Mouse (Mus musculus) CH12.LX (cell line): ENCODE data around the gene Ilf3. TPM values are rescaled to one million over a fixed set of nuclear protein-coding genes. Genes with fewer than 3 reads are reported as not detected.

Experiments
- DNase-seq: peaks from one replicate; pipeline ENCODE4 v3.0.0-alpha.2; 2013; ENCODE audit errors: extremely low read depth
- H3K27ac ChIP-seq: 2 replicates; pipeline ENCODE4 v1.5.1; 2012; ENCODE audit warnings: low read depth, mild to moderate bottlenecking, control low read depth, moderate library complexity; ENCODE audit not compliant: insufficient read depth
- H3K27me3 ChIP-seq: replicated peaks from 2 replicates; pipeline ENCODE3; 2012; ENCODE audit warnings: inconsistent platforms
- H3K36me3 ChIP-seq, 2 experiments: replicated peaks in 1 of 2; 2 replicates each; pipeline versions ENCODE3 to v1.6.1; 2012; ENCODE audit warnings: inconsistent platforms in 1 of 2, low read length in 1 of 2, mild to moderate bottlenecking in 1 of 2, mixed read lengths in 1 of 2, moderate library complexity in 1 of 2; ENCODE audit not compliant: control insufficient read depth in 1 of 2, insufficient read depth in 1 of 2
- H3K4me1 ChIP-seq, 2 experiments: 2 replicates each; pipeline ENCODE4 v1.6.1; 2012; ENCODE audit warnings: inconsistent platforms in 1 of 2, moderate library complexity in 1 of 2; ENCODE audit not compliant: insufficient read depth in 2 of 2, control insufficient read depth in 1 of 2
- H3K4me2 ChIP-seq: 2 replicates; pipeline ENCODE4 v1.6.1; 2012; ENCODE audit warnings: low read depth, mild to moderate bottlenecking, control low read depth; ENCODE audit not compliant: poor library complexity, insufficient read depth, severe bottlenecking
- H3K4me3 ChIP-seq, 3 experiments: fragments of 150-350 bp in 1 of 3; sonication (generic) in 1 of 3; replicated peaks in 1 of 3; 2 replicates each; pipeline versions ENCODE3 to v1.5.1; 2011 to 2012; ENCODE audit warnings: low read depth in 2 of 3, low read length in 2 of 3, mild to moderate bottlenecking in 2 of 3, moderate library complexity in 2 of 3, control low read depth in 1 of 3, improper control_type of control experiment in 1 of 3, inconsistent platforms in 1 of 3, mixed read lengths in 1 of 3; ENCODE audit not compliant: poor library complexity in 1 of 3
- H3K79me2 ChIP-seq: replicated peaks from 2 replicates; pipeline ENCODE4 v1.6.1; 2012; ENCODE audit warnings: mild to moderate bottlenecking, moderate library complexity; ENCODE audit not compliant: control insufficient read depth, poor library complexity, insufficient read depth, severe bottlenecking; ENCODE audit errors: extremely low read depth
- H3K9ac ChIP-seq: 2 replicates; pipeline ENCODE4 v1.6.1; 2012; ENCODE audit warnings: low read depth, mild to moderate bottlenecking, control low read depth, moderate library complexity; ENCODE audit not compliant: insufficient read depth
- H3K9me3 ChIP-seq: replicated peaks from 2 replicates; pipeline ENCODE3; 2012; ENCODE audit warnings: low read length, inconsistent platforms, mixed read lengths
- CHD2 ChIP-seq: IDR thresholded peaks from 2 replicates; pipeline ENCODE4 v1.6.1; 2011; ENCODE audit warnings: low read length, improper control_type of control experiment
- CTCF ChIP-seq, 2 experiments: IDR thresholded peaks in 1 of 2; conservative IDR thresholded peaks in 1 of 2; 2 replicates each; pipeline ENCODE4 v1.5.1; 2011 to 2012; ENCODE audit warnings: low read depth in 2 of 2, low read length in 2 of 2, improper control_type of control experiment in 1 of 2, inconsistent platforms in 1 of 2, mild to moderate bottlenecking in 1 of 2, moderate library complexity in 1 of 2
- E2F4 ChIP-seq: IDR thresholded peaks from 2 replicates; pipeline ENCODE4 v1.6.1; 2011; ENCODE audit warnings: low read depth, low read length, improper control_type of control experiment; ENCODE audit not compliant: insufficient replicate concordance
- GABPA ChIP-seq: IDR thresholded peaks from 2 replicates; pipeline ENCODE4 v1.6.1; 2012; ENCODE audit warnings: low read depth, low read length, improper control_type of control experiment, inconsistent platforms; ENCODE audit not compliant: insufficient replicate concordance
- IRF4 ChIP-seq: IDR thresholded peaks from 2 replicates; pipeline ENCODE4 v1.6.1; 2014; ENCODE audit warnings: low read depth, mild to moderate bottlenecking, inconsistent platforms, low read length, improper control_type of control experiment
- KAT2A ChIP-seq: IDR thresholded peaks from 2 replicates; pipeline ENCODE4 v1.6.1; 2012; ENCODE audit warnings: low read length, improper control_type of control experiment, inconsistent platforms; ENCODE audit not compliant: insufficient replicate concordance
- MAZ ChIP-seq: IDR thresholded peaks from 2 replicates; pipeline ENCODE4 v1.6.1; 2012; ENCODE audit warnings: low read depth, mild to moderate bottlenecking, inconsistent platforms, low read length, improper control_type of control experiment, moderate library complexity
- MEF2A ChIP-seq: IDR thresholded peaks from 2 replicates; pipeline ENCODE4 v1.6.1; 2014; ENCODE audit warnings: low read depth, mild to moderate bottlenecking, inconsistent platforms, low read length, improper control_type of control experiment, borderline replicate concordance
- MYC ChIP-seq: IDR thresholded peaks from 2 replicates; pipeline ENCODE4 v1.6.1; 2011; ENCODE audit warnings: low read depth, mild to moderate bottlenecking, improper control_type of control experiment, low read length
- NELFE ChIP-seq: IDR thresholded peaks from 2 replicates; pipeline ENCODE4 v1.6.1; 2011; ENCODE audit warnings: low read depth, low read length, improper control_type of control experiment
- NRF1 ChIP-seq: IDR thresholded peaks from 2 replicates; pipeline ENCODE4 v1.6.1; 2014; ENCODE audit warnings: low read depth, mild to moderate bottlenecking, inconsistent platforms, low read length, improper control_type of control experiment, moderate library complexity
- PAX5 ChIP-seq: IDR thresholded peaks from 2 replicates; pipeline ENCODE4 v1.6.1; 2012; ENCODE audit warnings: low read length, inconsistent platforms, mixed read lengths
- RAD21 ChIP-seq: IDR thresholded peaks from 2 replicates; pipeline ENCODE4 v1.6.1; 2011; ENCODE audit warnings: low read depth, mild to moderate bottlenecking, low read length, improper control_type of control experiment, moderate library complexity
- SMC3 ChIP-seq: IDR thresholded peaks from 2 replicates; pipeline ENCODE4 v1.6.1; 2011; ENCODE audit warnings: low read depth, low read length, improper control_type of control experiment
- USF1 ChIP-seq: IDR thresholded peaks from 2 replicates; pipeline ENCODE4 v1.6.1; 2014; ENCODE audit warnings: low read depth, mild to moderate bottlenecking, inconsistent platforms, low read length, improper control_type of control experiment
- USF2 ChIP-seq: conservative IDR thresholded peaks from 2 replicates; pipeline ENCODE4 v1.6.1; 2011; ENCODE audit warnings: low read depth, low read length, improper control_type of control experiment
- ZC3H11A ChIP-seq: IDR thresholded peaks from 2 replicates; pipeline ENCODE4 v1.6.1; 2012; ENCODE audit warnings: low read depth, mild to moderate bottlenecking, inconsistent platforms, low read length, improper control_type of control experiment
- ZKSCAN1 ChIP-seq: IDR thresholded peaks from 2 replicates; pipeline ENCODE4 v1.6.1; 2012; ENCODE audit warnings: low read depth, inconsistent platforms, low read length, improper control_type of control experiment, borderline replicate concordance
- ZMIZ1 ChIP-seq: IDR thresholded peaks from 2 replicates; pipeline ENCODE4 v1.6.1; 2012; ENCODE audit warnings: low read depth, mild to moderate bottlenecking, inconsistent platforms, low read length, improper control_type of control experiment
- dilution Hi-C: fragments of 300-500 bp; cut with MboI; formaldehyde crosslinking; loops from 2 replicates; pipeline ENCODE4 v1.14.3; 2020; ENCODE audit warnings: low sequenced_read_pairs; ENCODE audit not compliant: extremely low pct_unique_long_range_greater_than_20kb, extremely low pct_ligation_motif_present
- in situ Hi-C: fragments of 300-500 bp; cut with MboI; formaldehyde crosslinking; loops from 3 replicates; pipeline ENCODE4 v1.14.3; 2019; ENCODE audit warnings: low sequenced_read_pairs, low pct_ligation_motif_present, low pct_unique_long_range_greater_than_20kb, mixed read lengths
- polyA plus RNA-seq: library from polyadenylated mRNA; unstranded; fragments of >175 nt; gene quantifications from 2 replicates; pipeline ENCODE4 v1.2.1, GENCODE M21; 2012; ENCODE audit warnings: low read depth; ENCODE audit not compliant: insufficient read length
- total RNA-seq, 2 experiments: library from RNA; depleted of rRNA; stranded (reverse); fragments of 300-350 nt in 1 of 2; fragments of >200 nt in 1 of 2; gene quantifications; 2 replicates each; pipeline ENCODE4 v1.2.3; 2012 to 2014

Gene Ilf3
- total and polyA plus RNA-seq, 3 experiments: 72.8 to 128 (median 77.3) TPM

DNA sequence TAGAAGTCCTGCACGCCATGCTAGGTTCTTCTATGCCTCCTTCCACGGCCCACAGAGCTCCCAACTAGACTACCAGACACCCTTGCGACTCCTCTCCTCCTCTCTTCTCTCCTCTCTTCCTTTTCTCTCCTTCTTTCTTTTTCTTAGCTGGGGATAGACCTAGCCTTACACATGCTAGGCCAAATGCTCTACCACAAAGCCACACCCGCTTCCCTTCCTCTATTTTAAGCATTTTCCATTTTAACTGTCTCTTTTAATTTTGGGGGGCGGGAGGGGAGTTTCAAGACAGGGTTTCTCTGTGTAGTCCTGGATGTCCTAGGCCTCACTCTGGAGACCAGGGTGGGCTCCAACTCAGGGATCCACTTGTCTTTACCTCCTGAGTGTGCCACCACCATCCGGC, 48.9 kb upstream of the Ilf3 start:
- in situ Hi-C loops: loop anchor here (5.0 kb wide), 1 partner anchor 94 kb away; the partner anchor contains the start of gene Qtrt1
- Histone ChIP-seq H3K4me1 (peaks cover 0 to 27% of the 10 kb centered on the region in 2 experiments; a peak in 3 of 4 replicates), H3K79me2 (peaks cover 17% of the 10 kb centered on the region), H3K27me3 (no peaks in the 10 kb centered on the region), H3K27ac (no peak overlapping the region), H3K9ac (no peak overlapping the region), H3K36me3 (no peaks in the 10 kb centered on the region), H3K4me3 (no peak overlapping the region), H3K4me2 (no peak overlapping the region), H3K9me3 (peaks cover 3% of the 10 kb centered on the region)
- dilution Hi-C loops: no loop called here
- DNase-seq: no peak
- no peak for TF ChIP-seq USF2
- 0 out of 2 replicates have a peak, but pooled peaks have one; percentile 24 for TF ChIP-seq MEF2A

- H3K36me3 ChIP-seq: peaks cover 0 to 5% of the 10 kb centered on the region in 2 experiments
- no peak overlapping the region for H3K9ac ChIP-seq
- in situ Hi-C loops: loop anchor here (5.0 kb wide), 1 partner anchor 93 kb away; the partner anchor contains the start of gene Qtrt1
- H3K79me2 ChIP-seq: peaks cover 24% of the 10 kb centered on the region
- H3K9me3 ChIP-seq: peaks cover 3% of the 10 kb centered on the region
- H3K4me2 ChIP-seq: no peak overlapping the region
- H3K27me3 ChIP-seq: no peaks in the 10 kb centered on the region
- no peak overlapping the region for H3K4me3 ChIP-seq
- dilution Hi-C loops: no loop called here
- H3K4me1 ChIP-seq: peaks cover 3 to 34% of the 10 kb centered on the region in 2 experiments
- no peak for TF ChIP-seq ZMIZ1
- no peak for TF ChIP-seq ZC3H11A
- TF ChIP-seq IRF4: no peak
- TF ChIP-seq CTCF (conservative IDR thresholded peaks at IDR 0.05 in 1 of 2, IDR thresholded peaks at IDR 0.05 in 1 of 2; ENCODE audit: low read depth in 2 of 2, low read length in 2 of 2): peak in 1 of 2 experiments; percentile 23; a peak in 2 of 4 replicates
- TF ChIP-seq NRF1: no peak
- no peak for TF ChIP-seq CHD2
- TF ChIP-seq USF1: no peak
- TF ChIP-seq E2F4: no peak
- no peak for DNase-seq
- no peak overlapping the region for H3K27ac ChIP-seq
Measured at GRCm38 (mm10) chr9:21319503-21319902, 48.2 kb upstream of the Ilf3 start.

- no peaks in the 10 kb centered on the region for H3K27me3 ChIP-seq
- peaks cover 0 to 11% of the 10 kb centered on the region in 2 experiments for H3K36me3 ChIP-seq
- H3K27ac ChIP-seq: no peak overlapping the region
- H3K4me3 ChIP-seq: peak overlapping the region in 2 of 3 experiments; percentile 31 to 77
- peak overlapping the region; percentile 58; the same call in 1 of the 2 replicates for H3K4me2 ChIP-seq
- TF ChIP-seq KAT2A (no peak), ZMIZ1 (no peak; the same call in 1 of the 2 replicates), PAX5 (no peak), CTCF (conservative IDR thresholded peaks at IDR 0.05 in 1 of 2, IDR thresholded peaks at IDR 0.05 in 1 of 2; ENCODE audit: low read depth in 2 of 2, low read length in 2 of 2) (no peak), RAD21 (no peak), GABPA (no peak), ZKSCAN1 (no peak), MYC (0 out of 2 replicates have a peak, but pooled peaks have one; percentile 7), USF1 (no peak), SMC3 (no peak), NELFE (peak; percentile 31; the same call in 1 of the 2 replicates), MAZ (no peak), MEF2A (no peak), IRF4 (no peak)
- in situ Hi-C loops (no loop called here), dilution Hi-C loops (no loop called here)
- H3K9ac ChIP-seq: no peak overlapping the region
- no peak for DNase-seq
- peaks cover 30% of the 10 kb centered on the region for H3K79me2 ChIP-seq
- peaks cover 3 to 39% of the 10 kb centered on the region in 2 experiments for H3K4me1 ChIP-seq
- peaks cover 3% of the 10 kb centered on the region for H3K9me3 ChIP-seq
Measured at GRCm38 (mm10) chr9:21320280-21320618, 47.4 kb upstream of the Ilf3 start.
